ENCODE assay signal across 14 mouse cellular contexts in the genomic region with DNA sequence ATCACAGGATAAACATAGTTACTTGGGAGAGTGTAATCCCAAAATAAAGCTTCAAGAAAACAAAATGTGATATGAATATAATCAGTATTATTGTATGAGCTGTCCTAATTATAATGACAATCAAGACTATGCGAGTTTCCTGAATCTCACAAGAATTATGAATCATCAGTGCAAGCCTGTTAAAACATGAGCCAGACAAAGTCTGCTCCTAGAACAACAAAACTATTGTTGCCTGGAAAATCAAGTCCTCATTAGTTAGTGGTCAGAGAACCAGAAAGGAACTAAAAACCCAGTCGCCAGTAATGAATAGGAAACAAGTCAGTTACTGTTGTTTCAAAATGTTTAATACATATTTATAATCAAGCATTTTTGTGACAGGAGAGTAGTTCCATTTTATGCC.
DNase-seq lines count a peak whose midpoint lies in the region.
"Had no signal": no experiment of that assay in that cellular context is flagged by ENCODE, and none has a peak within 500 bp of the region (broad histone marks: within the 10 kb centered on the region; RNA-seq: fewer than 3 reads in every experiment).

No protein-coding gene starts in this region.

- DNase-seq in Muller cell, postnatal 12 days (ENCODE audit: inconsistent ontology term), result peak; percentile 86
- DNase-seq in fibroblast of lung, adult 2 months (ENCODE audit: low read depth), result peak; percentile 48
- DNase-seq in retina, postnatal 1 day, result peak; percentile 66
- no peak for DNase-seq in ovary, postnatal 36 days (ENCODE audit: low spot score)
- no peak for DNase-seq in thymus, postnatal 0 days (ENCODE audit: low spot score)
- DNase-seq in thymus, postnatal 4 days, result no peak
- DNase-seq: adrenal gland, adult 2 months; adrenal gland, postnatal 10 days; adrenal gland, postnatal 25 days; B cell, adult 2 months; cerebellum, adult 18-20 months; cerebellum, adult 8-10 months; cerebellum, adult 9-11 months; cerebellum, postnatal 14 days had no signal

Comparison
In these comparisons a context has a peak if more than half of its experiments do, and no peak if none do; other contexts are left out.
1. DNase-seq: peak in Muller cell, postnatal 12 days (single experiment), fibroblast of lung, adult 2 months (single experiment) and retina, postnatal 1 day (single experiment); none in ovary, postnatal 36 days (single experiment), thymus, postnatal 0 days (single experiment) and thymus, postnatal 4 days (single experiment).